Mouse (Mus musculus) E14TG2a.4 (cell line): ENCODE measurements around the gene Hdac1.

Source experiments
- CTCF ChIP-seq: conservative IDR thresholded peaks from 2 replicates; pipeline ENCODE4 v1.5.1; 2014; ENCODE audit warnings: low read length
- NANOG ChIP-seq: IDR thresholded peaks from 2 replicates; pipeline ENCODE4 v1.6.1; 2014; ENCODE audit warnings: borderline replicate concordance, low read length, mixed read lengths
- POU5F1 ChIP-seq: IDR thresholded peaks from 2 replicates; pipeline ENCODE4 v1.6.1; 2014; ENCODE audit warnings: low read length, borderline replicate concordance

- no peak for TF ChIP-seq CTCF
- TF ChIP-seq POU5F1: no peak
- TF ChIP-seq NANOG: no peak
Observed at GRCm38 (mm10) chr4:129584370-129584769, 41.9 kb upstream of the Hdac1 start.
